Mouse (Mus musculus): ENCODE measurements around the gene Sclt1. TPM values are rescaled to one million over a fixed set of nuclear protein-coding genes. Genes with fewer than 3 reads are reported as not detected.

Sclt1 gene
- total RNA-seq, 2 experiments from 2014 or later = 4.6 to 5.0 TPM

DNA sequence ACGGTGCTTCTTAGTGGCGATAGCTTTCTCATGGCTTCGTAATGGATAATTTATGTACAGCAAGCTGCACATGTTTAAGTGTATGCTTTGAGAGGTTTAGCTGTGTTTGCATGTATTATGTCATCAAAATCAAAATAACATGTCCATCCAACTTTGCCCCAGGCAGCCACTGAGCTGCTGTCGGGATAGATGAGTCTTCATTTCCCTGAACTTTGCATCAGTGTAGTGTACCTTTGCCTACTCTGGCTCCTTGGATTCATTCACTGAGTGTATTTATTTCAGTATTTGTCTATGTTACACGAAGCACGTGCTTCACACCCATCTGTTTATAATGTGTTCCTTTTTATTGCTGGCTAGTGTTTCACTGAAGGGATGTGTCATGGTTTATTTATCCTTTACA, 156.0 kb downstream of the Sclt1 start:
- DNase-seq = no peak

GRCm38 (mm10) chr3:41585548-41585947, 156.8 kb downstream of the Sclt1 start:
- no peak for DNase-seq

GRCm38 (mm10) chr3:41583621-41584020, 158.7 kb downstream of the Sclt1 start:
- no peak for DNase-seq

GRCm38 (mm10) chr3:41583092-41583491, 159.2 kb downstream of the Sclt1 start:
- no peak for DNase-seq

DNA sequence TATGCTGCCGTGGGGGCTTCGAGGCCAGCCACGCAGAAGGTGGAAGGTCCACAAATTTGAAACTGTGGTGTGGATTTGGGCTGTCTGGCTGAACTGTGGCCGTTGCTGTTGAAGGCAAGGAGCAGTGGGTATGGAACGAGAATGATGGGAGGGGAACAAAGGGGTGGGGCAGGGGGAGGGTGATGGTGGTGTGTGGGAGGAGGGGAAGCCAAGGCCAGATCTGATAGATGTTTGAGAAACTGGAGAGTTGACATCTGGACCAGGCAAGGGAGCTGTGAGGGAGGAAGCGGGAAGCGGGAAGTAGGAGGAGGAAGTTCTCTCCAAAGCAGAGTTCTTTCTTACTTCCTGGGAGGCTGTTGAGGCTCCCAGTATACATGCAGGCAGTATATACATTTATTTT, 160.1 kb downstream of the Sclt1 start:
- DNase-seq = no peak

DNA sequence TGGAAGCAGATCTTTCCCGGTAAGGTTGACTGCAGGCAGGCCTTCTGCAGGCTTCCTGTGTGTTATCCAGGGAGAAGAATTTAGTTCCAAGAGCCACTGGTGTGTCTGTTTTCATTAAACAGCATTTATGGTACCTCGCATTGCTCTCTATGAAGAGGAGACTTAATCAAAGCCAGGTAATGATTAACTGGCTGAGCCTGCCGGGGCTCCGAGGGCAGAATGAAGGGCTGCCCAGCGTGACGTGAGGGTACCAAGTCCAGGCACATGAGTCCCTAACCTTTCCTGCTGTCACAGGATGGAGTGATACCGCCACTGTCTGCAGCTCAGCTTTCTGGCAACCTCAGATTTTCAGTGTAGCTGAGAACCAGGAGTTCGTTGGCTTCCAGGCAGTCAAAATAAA, 160.9 kb downstream of the Sclt1 start:
- DNase-seq = no peak

DNA sequence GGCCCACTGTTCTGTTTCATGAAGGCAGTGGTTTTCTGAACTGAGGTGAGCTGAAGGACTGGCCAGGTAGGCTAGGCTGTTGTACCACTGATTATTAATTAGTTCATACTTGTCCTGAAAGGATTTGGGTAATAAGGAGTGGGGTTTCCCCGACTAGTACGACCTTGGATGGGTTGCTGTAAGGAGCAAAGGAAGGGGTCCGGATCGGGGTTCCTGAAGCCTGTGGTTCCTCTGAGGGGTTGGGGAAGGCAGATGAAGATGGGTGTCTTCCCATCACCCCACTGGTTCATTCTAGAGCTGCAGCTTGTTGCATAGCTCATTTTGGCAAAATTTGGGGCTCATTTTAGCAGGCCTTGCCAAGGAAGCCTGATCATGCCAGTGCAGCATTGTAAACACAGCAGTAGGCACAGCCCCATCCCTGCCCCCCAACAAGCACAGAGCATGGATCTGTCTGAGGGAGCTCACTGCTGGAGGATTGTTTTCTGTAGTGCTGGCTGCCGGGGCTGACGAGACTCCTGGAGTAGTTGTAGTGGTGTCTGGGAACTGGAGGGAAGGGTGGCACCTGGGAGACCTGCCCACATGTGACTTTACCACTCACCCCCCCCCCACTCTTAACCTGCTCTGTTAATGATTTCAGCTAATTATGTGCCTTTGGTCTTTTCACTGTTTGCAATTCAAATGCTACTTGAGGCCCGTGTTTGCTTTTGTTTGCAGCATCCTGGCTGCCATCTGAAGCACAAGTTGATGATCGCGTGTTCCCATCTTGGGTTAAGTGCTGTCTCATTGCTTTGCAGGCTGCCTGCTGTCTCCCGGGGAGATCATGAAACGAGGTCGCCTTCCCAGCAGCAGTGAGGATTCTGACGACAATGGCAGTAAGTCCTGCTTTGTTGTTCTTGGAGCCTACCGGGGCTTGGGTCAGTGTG, 161.7 kb downstream of the Sclt1 start:
- no peak for DNase-seq

DNA sequence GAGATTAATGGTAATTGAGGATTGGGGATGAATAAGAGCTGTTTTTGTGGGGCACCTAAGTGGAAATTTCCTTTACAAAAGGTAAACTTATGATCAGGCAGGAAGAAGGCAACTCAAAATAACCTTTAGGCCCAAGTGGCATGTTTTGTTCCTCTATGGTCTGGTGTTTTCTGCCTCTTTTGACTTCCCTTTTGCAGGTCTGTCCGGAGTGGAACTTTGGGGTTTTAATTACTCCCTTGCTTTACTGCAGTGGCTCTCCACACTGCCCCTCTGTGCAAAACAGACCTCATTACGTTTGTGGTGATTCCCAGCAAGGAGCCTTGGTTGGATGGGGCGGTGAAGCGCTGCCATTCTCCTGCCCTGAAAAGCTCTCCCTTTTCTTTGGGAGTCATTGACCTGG, 162.4 kb downstream of the Sclt1 start:
- DNase-seq = no peak

DNA sequence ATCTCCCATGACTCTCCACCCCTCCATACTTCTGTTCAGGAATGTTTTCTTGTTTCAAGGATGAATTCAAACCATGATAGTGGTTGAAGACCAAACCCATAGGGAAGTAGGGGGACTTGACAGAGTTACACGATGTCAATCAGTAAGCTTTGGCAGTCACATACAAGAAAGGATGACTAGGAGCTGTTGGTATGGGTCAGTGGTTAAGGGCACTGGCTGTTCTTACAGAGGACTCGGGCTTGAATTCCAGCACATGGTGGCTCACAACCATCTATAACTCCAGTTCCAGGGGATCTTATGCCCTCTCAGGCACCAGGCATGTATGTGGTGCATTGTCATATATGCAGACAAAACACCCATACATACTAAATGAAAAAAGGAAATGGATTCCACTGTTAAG, 165.1 kb downstream of the Sclt1 start:
- DNase-seq = no peak

Other genes with a start within 250 kb of the Sclt1 start
- 10 to 100 TPM; 19.8 to 23.9 TPM for gene Jade1, start 186.8 kb downstream of the Sclt1 start, total RNA-seq (2021)
- 1 to 10 TPM; 2.0 to 2.4 TPM for gene D3Ertd751e, start 97 bp upstream of the Sclt1 start, total RNA-seq (2021)

Measured in gastrocnemius, postnatal 25 days (tissue).